Mouse (Mus musculus): ENCODE measurements around the gene Fam210b.

DNA sequence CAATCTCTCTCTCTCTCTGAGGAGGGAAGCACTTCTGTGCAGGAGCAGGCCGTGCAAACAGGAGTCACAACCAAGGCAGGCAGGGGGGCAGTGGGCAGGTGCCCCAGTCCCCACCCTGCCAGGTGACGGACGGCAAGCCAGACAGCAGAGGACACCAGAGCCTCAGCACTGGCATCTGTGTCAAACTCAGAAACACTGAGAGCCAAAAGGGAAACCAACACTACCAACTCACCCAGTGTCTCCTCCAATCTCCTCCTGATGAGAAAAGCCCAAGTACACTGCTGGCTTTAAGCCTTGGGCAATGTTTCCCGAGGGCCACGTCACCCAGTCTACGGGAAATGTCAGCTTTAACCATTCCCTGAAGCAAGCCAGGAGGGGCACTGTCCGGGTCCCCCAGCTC lies 17.8 kb downstream of the Fam210b start:
- no peak for TF ChIP-seq CTCF (IDR thresholded peaks at IDR 0.05; ENCODE audit: control insufficient read depth, insufficient read depth, insufficient replicate concordance, low read depth, low read length)
- no peak for TF ChIP-seq POLR2A (IDR thresholded peaks at IDR 0.05; ENCODE audit: control insufficient read depth, low read depth, low read length)

All from testis, adult 2 months (tissue).